Mouse (Mus musculus) hindbrain, postnatal 0 days (tissue): ENCODE results near the gene Gab1. TPM values are rescaled to one million over a fixed set of nuclear protein-coding genes. Genes with fewer than 3 reads are reported as not detected.
A peak's percentile ranks its signal among the peaks of the same experiment; 100 is the strongest.

Source experiments
- ATAC-seq: fragments of 200-750 bp; cut with Nextera tagmentation; 2 replicates; pipeline ENCODE4 v1.8.0; 2017; ENCODE audit warnings: mild to moderate bottlenecking, moderate TSS enrichment, moderate library complexity
- DNase-seq: peaks from one replicate; pipeline ENCODE4 v3.0.0-alpha.2; 2015; ENCODE audit warnings: low spot score
- H3K27ac ChIP-seq: fragments of 300-500 bp; sonication (generic); 2 replicates; pipeline ENCODE4 v1.5.1; 2014; ENCODE audit warnings: mild to moderate bottlenecking
- H3K27me3 ChIP-seq: fragments of 300-500 bp; sonication (generic); 2 replicates; pipeline ENCODE4 v1.6.1; 2014; ENCODE audit warnings: low read length, mixed read lengths; ENCODE audit not compliant: insufficient read depth
- H3K36me3 ChIP-seq: fragments of 300-500 bp; sonication (generic); 2 replicates; pipeline ENCODE4 v1.6.1; 2014; ENCODE audit warnings: low read length, mixed read lengths; ENCODE audit not compliant: insufficient read depth
- H3K4me1 ChIP-seq: fragments of 300-500 bp; sonication (generic); 2 replicates; pipeline ENCODE4 v1.6.1; 2014; ENCODE audit warnings: antibody characterized with exemption, low read length, mixed read lengths; ENCODE audit not compliant: insufficient read depth
- H3K4me2 ChIP-seq: fragments of 300-500 bp; sonication (generic); 2 replicates; pipeline ENCODE4 v1.6.1; 2014; ENCODE audit warnings: low read depth, mild to moderate bottlenecking, low read length, moderate library complexity, mixed read lengths
- H3K4me3 ChIP-seq: fragments of 300-500 bp; sonication (generic); 2 replicates; pipeline ENCODE4 v1.5.1; 2014; ENCODE audit warnings: low read length
- H3K9ac ChIP-seq: fragments of 300-500 bp; sonication (generic); replicated peaks from 2 replicates; pipeline ENCODE4 v1.6.1; 2014; ENCODE audit warnings: mild to moderate bottlenecking, low read length, moderate library complexity, mixed read lengths
- H3K9me3 ChIP-seq: fragments of 300-500 bp; sonication (generic); 2 replicates; pipeline ENCODE4 v1.6.1; 2016; ENCODE audit warnings: low read length, mixed read lengths
- CTCF ChIP-seq: IDR thresholded peaks from 2 replicates; pipeline ENCODE4 v1.5.1; 2016; ENCODE audit warnings: antibody characterized with exemption, control low read depth, low read depth
- WGBS: fragments of 180-500 bp; shearing (Covaris S2); extraction: QIAGEN DNeasy Blood & Tissue Kit; methylation state at CpG from one replicate; pipeline ENCODE4 v1.1.7; 2014; 5-methylcytosine and 5-hydroxymethylcytosine counted together
- polyA plus RNA-seq: library from polyadenylated mRNA; unstranded; fragments of >200 nt; fragmentation: Nextera tagmentation; extraction: Ambion mirVana; gene quantifications from 2 replicates; pipeline ENCODE4 v1.2.1, GENCODE M21; 2015
- total RNA-seq: library from RNA; depleted of rRNA; stranded (reverse); fragments of >200 nt; gene quantifications from 2 replicates; pipeline ENCODE4 v1.2.3, GENCODE M21; 2014

The Gab1 gene
- total and polyA plus RNA-seq, 2 experiments from 2014 or later = 14.0 to 32.7 TPM

- no peaks in the 10 kb centered on the region for H3K9me3 ChIP-seq
- no peak; the same call in 1 of the 2 replicates for TF ChIP-seq CTCF
- no peak overlapping the region for H3K27ac ChIP-seq
- no peak overlapping the region for H3K4me3 ChIP-seq
- no peaks in the 10 kb centered on the region for H3K27me3 ChIP-seq
- no peak overlapping the region for H3K4me2 ChIP-seq
- DNase-seq (no peak), ATAC-seq (no peak)
- WGBS = 92% methylated on average over 5 of the region's 5 CpGs
- H3K9ac ChIP-seq = no peak overlapping the region
- no peaks in the 10 kb centered on the region; the same call in 1 of the 2 replicates for H3K36me3 ChIP-seq
- H3K4me1 ChIP-seq = no peaks in the 10 kb centered on the region; the same call in 1 of the 2 replicates
These were observed 88.1 kb downstream of the Gab1 start for GRCm38 (mm10) chr8:80792214-80792613.

- ATAC-seq (no peak), DNase-seq (no peak)
- H3K9ac ChIP-seq = no peak overlapping the region
- no peak overlapping the region for H3K27ac ChIP-seq
- TF ChIP-seq CTCF = no peak
- 92% methylated on average over 6 of the region's 6 CpGs for WGBS
- H3K9me3 ChIP-seq = no peaks in the 10 kb centered on the region
- H3K36me3 ChIP-seq = peaks cover 2% of the 10 kb centered on the region; the same call in 1 of the 2 replicates
- H3K27me3 ChIP-seq = no peaks in the 10 kb centered on the region
- H3K4me3 ChIP-seq = no peak overlapping the region
- H3K4me2 ChIP-seq = no peak overlapping the region
- H3K4me1 ChIP-seq = no peaks in the 10 kb centered on the region
These were observed 91.0 kb downstream of the Gab1 start for GRCm38 (mm10) chr8:80789324-80789723.

GRCm38 (mm10) chr8:80784559-80784958 is 95.8 kb downstream of the Gab1 start:
- Histone ChIP-seq H3K4me3 (no peak overlapping the region), H3K9me3 (no peaks in the 10 kb centered on the region), H3K27me3 (no peaks in the 10 kb centered on the region), H3K36me3 (peaks cover 3% of the 10 kb centered on the region; the same call in 1 of the 2 replicates), H3K27ac (no peak overlapping the region), H3K4me1 (no peaks in the 10 kb centered on the region), H3K4me2 (no peak overlapping the region), H3K9ac (no peak overlapping the region)
- DNase-seq (no peak), ATAC-seq (no peak)
- TF ChIP-seq CTCF = no peak
- 92% methylated on average over 9 of the region's 9 CpGs for WGBS

GRCm38 (mm10) chr8:80783271-80783670 is 97.0 kb downstream of the Gab1 start:
- no peak for TF ChIP-seq CTCF
- Histone ChIP-seq H3K27me3 (no peaks in the 10 kb centered on the region), H3K4me3 (no peak overlapping the region), H3K4me1 (no peaks in the 10 kb centered on the region), H3K9ac (no peak overlapping the region), H3K27ac (no peak overlapping the region), H3K9me3 (no peaks in the 10 kb centered on the region), H3K36me3 (peaks cover 7% of the 10 kb centered on the region; the same call in 1 of the 2 replicates), H3K4me2 (no peak overlapping the region)
- DNase-seq (no peak), ATAC-seq (no peak)
- WGBS = 87% methylated on average over 4 of the region's 4 CpGs

GRCm38 (mm10) chr8:80781338-80781737 is 99.0 kb downstream of the Gab1 start:
- H3K9me3 ChIP-seq = no peaks in the 10 kb centered on the region
- ATAC-seq (peak; percentile 80), DNase-seq (peak; percentile 58)
- H3K4me1 ChIP-seq = no peaks in the 10 kb centered on the region
- no peak for TF ChIP-seq CTCF
- 27% methylated on average over 10 of the region's 10 CpGs for WGBS
- H3K27ac ChIP-seq = peak overlapping the region; percentile 32; the same call in 1 of the 2 replicates
- H3K4me2 ChIP-seq = no peak overlapping the region
- no peak overlapping the region for H3K4me3 ChIP-seq
- no peak overlapping the region for H3K9ac ChIP-seq
- H3K36me3 ChIP-seq = peaks cover 15% of the 10 kb centered on the region; the same call in 1 of the 2 replicates
- H3K27me3 ChIP-seq = no peaks in the 10 kb centered on the region

- no peak for DNase-seq
- Histone ChIP-seq H3K4me3 (no peak overlapping the region), H3K9me3 (no peaks in the 10 kb centered on the region), H3K27me3 (no peaks in the 10 kb centered on the region), H3K4me1 (no peaks in the 10 kb centered on the region), H3K9ac (no peak overlapping the region), H3K36me3 (peaks cover 15% of the 10 kb centered on the region; the same call in 1 of the 2 replicates), H3K27ac (no peak overlapping the region), H3K4me2 (no peak overlapping the region)
- ATAC-seq = no peak
- no peak for TF ChIP-seq CTCF
- WGBS = 87% methylated on average over 4 of the region's 4 CpGs
These were observed 100.0 kb downstream of the Gab1 start for GRCm38 (mm10) chr8:80780271-80780670.

GRCm38 (mm10) chr8:80776436-80776835 is 103.9 kb downstream of the Gab1 start:
- Histone ChIP-seq H3K9ac (no peak overlapping the region), H3K27ac (no peak overlapping the region), H3K36me3 (peaks cover 12% of the 10 kb centered on the region; the same call in 1 of the 2 replicates), H3K4me3 (no peak overlapping the region), H3K4me2 (no peak overlapping the region), H3K27me3 (no peaks in the 10 kb centered on the region), H3K9me3 (no peaks in the 10 kb centered on the region), H3K4me1 (no peaks in the 10 kb centered on the region)
- ATAC-seq (0 out of 2 replicates have a peak, but pooled peaks have one; percentile 21), DNase-seq (no peak)
- 54% methylated on average over 8 of the region's 8 CpGs for WGBS
- no peak for TF ChIP-seq CTCF
